In the genomic region with DNA sequence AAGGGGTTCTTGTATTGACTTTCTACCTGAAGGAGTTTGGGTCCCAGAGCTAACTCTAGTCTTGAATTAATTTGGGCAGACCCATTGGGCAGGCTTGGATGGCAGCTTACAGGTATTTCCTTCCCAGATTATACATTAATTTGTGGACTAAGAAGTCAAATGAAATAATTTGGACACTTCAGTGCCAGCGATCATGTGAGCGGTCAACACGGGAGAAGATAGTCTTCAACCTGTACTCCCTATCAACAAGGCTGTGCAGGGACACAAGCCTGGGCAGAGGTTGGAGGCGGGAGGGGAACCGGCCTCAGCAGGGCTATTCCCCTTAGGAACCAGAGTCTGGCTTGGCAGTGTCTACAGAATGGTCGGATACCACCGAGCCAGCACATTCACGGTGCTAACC, we compare ENCODE assay signal across 24 mouse cellular contexts. TPM values are rescaled to one million over a fixed set of nuclear protein-coding genes. Genes with fewer than 3 reads are reported as not detected.
DNase-seq lines count a peak whose midpoint lies in the region; ATAC-seq and TF ChIP-seq lines count a peak whose summit lies in the region.
"Had no signal": no experiment of that assay in that cellular context is flagged by ENCODE, and none has a peak within 500 bp of the region (broad histone marks: within the 10 kb centered on the region; RNA-seq: fewer than 3 reads in every experiment).

No protein-coding gene starts in this region.

- 0 out of 2 replicates have a peak, but pooled peaks cover 4% of the 10 kb centered on the region for H3K9me3 ChIP-seq in kidney, embryonic 15.5 days (replicated peaks)
- H3K9me3 ChIP-seq: embryonic facial prominence, embryonic 10.5 days; embryonic facial prominence, embryonic 12.5 days; forebrain, embryonic 13.5 days; forebrain, embryonic 15.5 days; G1E had no signal

- H3K36me3 ChIP-seq in kidney, adult 2 months (ENCODE audit: control insufficient read depth, insufficient read depth, low read length) = no peaks in the 10 kb centered on the region
- no peaks in the 10 kb centered on the region for H3K36me3 ChIP-seq in kidney, embryonic 15.5 days
- H3K36me3 ChIP-seq: embryonic facial prominence, embryonic 10.5 days; embryonic facial prominence, embryonic 12.5 days; forebrain, embryonic 15.5 days; G1E had no signal

- H3K4me1 ChIP-seq in kidney, adult 2 months (ENCODE audit: control insufficient read depth, insufficient read depth, low read length) = peaks cover 17% of the 10 kb centered on the region; the same call in 1 of the 2 replicates
- peaks cover 17% of the 10 kb centered on the region for H3K4me1 ChIP-seq in kidney, embryonic 15.5 days
- H3K4me1 ChIP-seq: forebrain, embryonic 15.5 days had no signal

- TF ChIP-seq CTCF in kidney, adult 2 months (conservative IDR thresholded peaks at IDR 0.05; ENCODE audit: insufficient read depth, insufficient read length, low read depth, low read length) = no peak

- 61% methylated on average over 8 of the region's 8 CpGs for WGBS in kidney, adult 2 months
- WGBS in kidney, embryonic 15.5 days = 90% methylated on average over 8 of the region's 8 CpGs

- no peak for ATAC-seq in kidney, embryonic 15.5 days (replicated peaks; ENCODE audit: low FRiP score)
- ATAC-seq: activated CD4-positive, CD25-positive, alpha-beta regulatory T cell, adult 4 months; CD4-positive, CD25-positive, alpha-beta regulatory T cell, adult 4 months; forebrain, embryonic 13.5 days; forebrain, embryonic 15.5 days; Patski had no signal

- TF ChIP-seq POLR2A in kidney, adult 2 months (IDR thresholded peaks at IDR 0.05; ENCODE audit: low read depth, low read length) = no peak

- no peaks in the 10 kb centered on the region for H3K27me3 ChIP-seq in kidney, adult 2 months (replicated peaks; ENCODE audit: control insufficient read depth, insufficient read depth, low read length)
- H3K27me3 ChIP-seq in kidney, embryonic 15.5 days = no peaks in the 10 kb centered on the region
- H3K27me3 ChIP-seq: CH12.LX; embryonic facial prominence, embryonic 12.5 days; Patski had no signal

- peak; percentile 61 for DNase-seq in kidney, adult 2 months
- no peak for DNase-seq in kidney, adult 18-20 months
- peak; percentile 48 for DNase-seq in kidney, adult 9 months
- no peak for DNase-seq in kidney, adult 11 months
- peak; percentile 18 to 47 for DNase-seq in kidney, postnatal 36 days
- DNase-seq: adrenal gland, adult 8-10 months; adrenal gland, postnatal 14 days; adrenal gland, postnatal 36 days; B cell, adult 2 months; cerebellum, adult 11-12 months; cerebellum, adult 2 months; cerebellum, adult 9-10 months; cerebellum, postnatal 10 days; cerebellum, postnatal 25 days had no signal

- H3K9ac ChIP-seq in kidney, embryonic 15.5 days = no peak overlapping the region
- H3K9ac ChIP-seq: embryonic facial prominence, embryonic 12.5 days; forebrain, embryonic 13.5 days; forebrain, embryonic 15.5 days had no signal

- no peak overlapping the region for H3K4me2 ChIP-seq in kidney, embryonic 15.5 days
- H3K4me2 ChIP-seq: embryonic facial prominence, embryonic 12.5 days; forebrain, embryonic 13.5 days; forebrain, embryonic 15.5 days had no signal

- H3K4me3 ChIP-seq in kidney, adult 2 months (ENCODE audit: insufficient read depth, low read depth, low read length) = no peak overlapping the region
- no peak overlapping the region for H3K4me3 ChIP-seq in kidney, embryonic 15.5 days (replicated peaks)
- H3K4me3 ChIP-seq: embryonic facial prominence, embryonic 10.5 days; embryonic facial prominence, embryonic 12.5 days; forebrain, embryonic 13.5 days; forebrain, embryonic 15.5 days had no signal

- 0 out of 2 replicates have a peak overlapping the region, but pooled peaks have one; percentile 35 for H3K27ac ChIP-seq in kidney, adult 2 months (ENCODE audit: insufficient read depth, low read depth, low read length)
- no peak overlapping the region for H3K27ac ChIP-seq in kidney, embryonic 15.5 days
- H3K27ac ChIP-seq: embryonic facial prominence, embryonic 10.5 days; embryonic facial prominence, embryonic 12.5 days; forebrain, embryonic 13.5 days; forebrain, embryonic 15.5 days had no signal

RNA-seq across cellular contexts. Expression of a gene that starts 49.3 kb away (rescaled TPM):
- polyA plus RNA-seq in kidney, adult 2 months (2012; rRNA removed) = 10.4 and 11.7 TPM in 2 replicates
- polyA plus RNA-seq in kidney, embryonic 15.5 days (2015; fragmentation: Nextera tagmentation; extraction: Ambion mirVana) = 9.4 and 9.5 TPM in 2 replicates
- polyA plus RNA-seq: G1E had no signal

Comparison
In these comparisons a context has a peak if more than half of its experiments do, and no peak if none do; other contexts are left out.
1. DNase-seq: peak in kidney, adult 2 months (single experiment), kidney, adult 9 months (single experiment) and kidney, postnatal 36 days (2 of 2); none in kidney, adult 18-20 months (single experiment) and kidney, adult 11 months (single experiment).